Mouse (Mus musculus): ENCODE results near the gene Igsf8.
"Not testable (repeated sequence)": the region's sequence is repeated elsewhere in the genome, so short reads cannot be mapped to it uniquely, and the experiment has no call there.

Igsf8 gene

DNA sequence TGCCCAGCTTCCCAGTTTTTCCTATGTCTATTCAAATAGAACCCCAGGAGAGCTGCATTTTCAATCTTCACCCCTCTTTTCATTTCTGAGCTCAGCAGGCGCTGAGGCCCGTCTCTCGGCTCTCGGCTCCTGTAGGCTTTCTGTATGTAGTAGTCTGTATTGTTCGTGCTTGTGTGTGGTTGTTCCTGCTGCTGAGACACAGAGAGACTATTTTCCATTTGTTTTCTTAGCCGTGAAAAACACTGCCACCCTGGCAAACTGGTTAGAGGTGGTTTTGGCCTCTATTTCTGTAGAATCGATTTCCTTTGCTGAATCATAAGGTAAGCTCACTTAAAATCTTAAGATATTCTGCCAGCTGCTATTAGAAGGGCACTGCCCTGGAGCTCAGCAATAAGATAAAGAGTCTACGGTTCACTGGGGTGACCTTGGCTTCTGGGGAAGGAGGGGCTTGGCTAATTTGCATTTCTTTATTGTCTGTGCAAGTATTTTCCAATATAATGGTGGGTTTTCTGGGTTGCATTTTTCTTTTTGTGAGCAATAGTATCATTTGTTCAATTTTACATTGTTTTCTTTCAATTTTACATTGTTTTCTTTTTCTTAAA lies at the start of gene Igsf8:
Gene Igsf8, plus strand, starts transcription at position 165 of the 602 bp plus-strand sequence.
- in situ Hi-C loops (cut with MboI, MseI): no loop called here

DNA sequence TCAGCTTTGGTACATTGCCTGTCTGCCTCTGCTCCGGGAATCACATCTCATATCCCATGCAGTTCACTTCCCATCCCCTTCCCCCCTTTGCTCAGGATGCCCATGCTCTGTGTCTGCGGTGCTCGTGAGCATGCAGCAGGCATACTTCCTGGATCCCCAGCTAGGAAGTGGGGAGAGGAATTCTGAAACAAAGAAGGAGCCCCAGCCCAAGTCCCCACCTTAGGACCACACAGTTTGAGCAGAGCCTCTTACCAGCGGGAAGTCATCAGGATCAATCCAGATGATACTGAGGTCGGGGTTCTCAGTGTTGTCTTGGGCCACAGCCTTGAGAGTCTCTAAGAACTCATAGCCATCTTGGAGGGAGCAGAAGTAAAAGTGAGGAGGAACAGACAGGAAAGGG lies 48.7 kb upstream of the Igsf8 start:
- in situ Hi-C loops (cut with MboI, MseI): no loop called here

DNA sequence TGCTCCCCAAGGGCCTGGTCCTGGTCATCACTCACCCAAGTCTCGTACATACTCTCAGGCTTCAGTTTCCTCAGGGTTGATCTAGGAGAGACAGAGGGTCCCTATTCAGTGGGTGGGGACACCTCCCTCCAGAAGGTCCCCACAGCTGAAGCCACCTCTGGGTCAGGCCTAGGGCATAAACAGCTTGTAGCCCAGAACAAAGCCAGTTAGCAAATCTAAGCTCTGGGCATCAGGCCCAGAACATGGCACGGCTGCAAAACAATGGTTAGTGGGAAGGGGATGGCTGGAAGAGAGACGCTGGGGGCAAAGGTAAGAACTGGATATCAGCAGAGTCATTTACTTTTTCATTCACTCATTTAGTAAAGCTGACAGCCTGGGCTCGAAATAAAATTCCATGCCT lies 47.7 kb upstream of the Igsf8 start:
- in situ Hi-C loops (cut with MboI, MseI): no loop called here

DNA sequence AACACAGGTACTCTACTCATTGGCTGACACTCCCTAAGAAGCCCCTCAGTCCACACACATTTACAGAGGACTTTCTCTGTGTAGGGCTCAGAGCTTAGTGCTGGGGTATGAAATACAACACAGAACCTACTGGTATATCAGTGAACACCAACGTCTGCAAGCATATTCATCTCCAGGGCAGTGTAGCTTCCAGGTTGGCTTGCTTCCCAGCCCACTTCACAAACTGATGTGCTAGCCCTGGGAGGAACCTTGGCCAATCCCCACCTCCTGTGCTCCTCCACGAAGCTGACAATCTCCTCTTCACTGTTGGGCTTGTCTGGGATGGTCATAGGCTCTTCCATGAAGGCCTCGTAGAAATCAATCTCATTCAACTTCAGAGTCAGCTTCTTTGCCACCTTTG lies 46.7 kb upstream of the Igsf8 start:
- in situ Hi-C loops (cut with MboI, MseI): no loop called here

DNA sequence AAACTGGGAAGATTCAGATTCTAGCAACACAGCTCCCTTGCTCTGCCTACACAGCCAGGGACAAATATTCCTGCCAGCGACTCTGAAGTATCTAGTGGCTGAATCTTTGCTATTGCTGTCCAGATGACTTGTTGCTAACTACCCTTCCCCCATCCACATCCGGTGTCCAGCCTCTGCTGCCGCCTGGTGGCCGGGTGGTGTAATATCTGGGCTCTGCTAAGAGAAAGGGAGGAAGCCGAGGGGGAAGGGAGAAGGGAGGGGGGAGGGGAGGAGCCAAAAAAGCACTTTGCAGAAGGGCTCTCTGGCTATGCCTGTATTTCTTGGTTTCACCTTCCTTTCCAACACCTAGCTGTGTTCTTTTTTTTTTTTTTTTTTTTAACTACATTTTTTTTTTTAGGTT lies 44.3 kb upstream of the Igsf8 start:
- in situ Hi-C loops (cut with MboI, MseI): no loop called here

DNA sequence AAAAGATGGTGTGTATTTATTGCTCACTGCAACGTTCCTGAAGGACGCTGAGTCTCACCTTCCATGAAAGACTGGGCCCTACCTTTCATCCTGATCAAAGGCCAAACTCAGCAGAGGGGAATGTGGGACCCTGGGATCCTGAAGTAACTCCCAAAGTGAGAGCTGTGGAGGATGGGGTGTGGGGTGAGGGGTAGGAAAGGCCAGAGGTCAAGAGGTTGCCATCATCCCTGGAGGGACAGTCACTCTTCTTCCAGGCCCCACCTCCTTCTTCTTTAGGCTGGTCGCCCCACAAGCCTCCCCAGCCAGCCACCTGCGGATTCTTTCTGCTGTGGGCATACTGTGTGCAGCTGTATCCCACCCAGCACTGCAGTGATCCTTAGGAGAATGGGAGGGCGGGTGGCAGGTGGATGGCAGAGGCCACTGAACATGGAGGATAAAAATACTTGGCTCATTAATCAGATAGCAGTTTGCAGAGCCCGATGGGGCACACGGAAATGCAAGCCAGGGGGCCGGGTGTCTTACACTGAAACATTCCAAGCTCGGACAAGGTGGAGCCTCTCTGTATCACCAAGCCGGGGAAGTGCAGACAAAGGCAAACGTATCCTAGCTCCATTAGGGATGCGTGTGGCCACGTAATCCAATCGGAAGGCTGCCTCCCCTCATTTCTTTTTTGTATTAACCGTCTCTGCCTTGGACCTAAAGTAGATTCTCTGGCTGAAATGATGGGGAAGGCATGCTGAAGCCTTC lies 43.1 kb upstream of the Igsf8 start:
- in situ Hi-C loops (cut with MboI, MseI): no loop called here

DNA sequence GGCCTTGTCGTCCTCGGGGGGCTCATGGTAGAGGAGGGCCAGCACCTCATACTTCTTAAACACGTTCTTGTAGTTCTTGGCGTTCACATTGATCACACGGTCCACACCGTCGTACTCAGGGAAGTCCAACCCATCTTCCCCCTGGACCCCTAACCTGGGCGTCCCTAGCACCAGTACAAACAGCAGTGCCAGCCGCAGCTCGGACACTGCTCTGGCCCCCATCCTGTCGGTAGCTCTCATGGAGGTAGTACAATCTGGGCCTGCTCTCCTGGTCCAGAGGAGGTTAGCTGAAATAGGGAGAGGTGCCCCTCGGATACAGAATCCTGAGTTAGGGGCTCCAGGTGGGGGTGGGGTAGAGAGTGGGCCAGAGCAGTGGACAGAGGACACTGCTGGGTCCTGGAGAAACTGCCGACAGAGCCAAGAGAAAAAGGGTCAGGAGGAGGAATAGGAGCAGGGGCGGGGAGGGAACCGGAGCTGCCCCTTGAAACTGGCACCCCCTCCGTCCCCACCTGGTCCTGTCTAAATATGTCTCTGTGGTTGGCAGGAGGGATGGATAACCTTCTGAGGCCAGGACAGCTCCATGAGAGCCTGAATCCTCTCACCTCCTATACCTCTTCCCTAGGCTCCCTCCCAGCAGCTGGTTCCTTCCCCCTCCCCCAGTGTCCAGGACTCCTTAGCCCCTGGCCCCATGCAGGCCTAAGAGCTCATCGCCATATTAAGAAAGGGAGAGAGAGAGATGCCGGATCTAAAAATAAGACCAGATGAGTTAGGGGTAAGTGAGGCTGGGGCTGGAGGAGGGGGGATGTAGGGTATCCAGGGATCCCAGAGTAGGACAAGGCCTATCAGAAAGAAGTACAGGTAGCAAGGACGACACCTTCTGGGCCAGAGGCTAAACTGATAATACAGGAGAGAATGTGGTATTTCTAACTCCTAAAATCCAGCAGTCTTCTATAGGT lies 41.7 kb upstream of the Igsf8 start, which contains the start of gene Casq1:
Gene Casq1, minus strand, starts transcription at position 418 of the 956 bp plus-strand sequence.
- in situ Hi-C loops (cut with MboI, MseI): loop anchor here in 1 of 2 experiments (5.0 kb wide), 1 partner anchor 88 kb away; no protein-coding TSS in a partner anchor

DNA sequence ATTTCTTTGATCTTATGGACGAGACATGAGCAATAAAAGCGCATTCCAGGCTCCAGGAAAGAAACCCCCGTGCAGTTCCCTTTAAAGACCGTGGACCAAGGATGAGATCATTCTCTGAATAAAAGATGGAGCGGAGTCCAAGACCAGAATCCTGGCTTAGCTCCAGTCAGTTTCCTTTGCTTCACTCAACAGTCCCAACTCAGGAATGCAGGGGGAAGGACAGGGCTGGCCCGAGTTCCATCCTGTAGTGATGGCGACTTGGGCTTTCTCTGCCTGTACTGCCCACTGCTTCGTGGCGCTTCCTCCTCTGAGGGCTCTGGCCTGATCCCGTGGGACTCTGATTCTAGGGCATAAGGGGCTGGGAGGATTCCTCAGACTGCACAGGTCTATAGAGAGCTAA lies 41.0 kb upstream of the Igsf8 start:
- in situ Hi-C loops (cut with MboI, MseI): loop anchor here in 1 of 2 experiments (5.0 kb wide), 1 partner anchor 87 kb away; no protein-coding TSS in a partner anchor

DNA sequence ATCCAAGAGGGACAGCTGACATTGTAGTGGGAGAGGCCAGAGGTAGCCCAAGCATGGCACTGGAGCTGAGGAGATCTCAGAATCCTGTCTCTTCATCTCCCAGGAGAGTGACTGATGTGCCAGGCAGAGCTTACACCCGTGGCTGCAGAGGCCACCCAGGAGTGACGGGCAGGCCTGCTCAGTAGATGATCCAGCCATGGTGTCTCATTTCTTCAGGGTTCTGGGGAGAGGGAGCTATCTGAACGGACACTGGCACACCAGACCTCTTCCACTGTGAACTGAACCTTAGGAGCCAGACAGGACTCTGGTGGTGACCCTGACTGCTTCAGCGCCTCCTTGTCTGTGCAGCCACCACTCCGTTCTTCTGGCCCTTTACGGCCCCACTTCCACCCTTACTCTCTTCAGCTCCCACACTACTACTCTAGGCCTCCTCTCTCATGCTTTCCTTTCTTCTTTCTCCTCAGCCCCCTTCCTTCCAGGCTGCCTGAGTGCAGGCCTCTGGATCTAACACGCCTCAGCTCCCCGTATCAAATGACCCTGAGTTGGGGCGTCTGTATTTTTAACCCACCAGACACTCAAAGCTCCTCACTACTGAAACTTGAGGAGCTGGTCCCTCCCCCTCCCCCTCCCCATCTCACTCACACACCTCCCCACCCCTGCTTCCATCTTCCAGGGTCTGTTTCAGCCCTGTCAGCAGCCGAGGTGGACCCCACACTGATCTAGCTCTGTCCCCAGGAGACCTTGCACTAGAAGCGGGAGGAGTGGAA lies 40.0 kb upstream of the Igsf8 start:
- in situ Hi-C loops (cut with MboI, MseI): loop anchor here in 1 of 2 experiments (5.0 kb wide), 1 partner anchor 86 kb away; no protein-coding TSS in a partner anchor

DNA sequence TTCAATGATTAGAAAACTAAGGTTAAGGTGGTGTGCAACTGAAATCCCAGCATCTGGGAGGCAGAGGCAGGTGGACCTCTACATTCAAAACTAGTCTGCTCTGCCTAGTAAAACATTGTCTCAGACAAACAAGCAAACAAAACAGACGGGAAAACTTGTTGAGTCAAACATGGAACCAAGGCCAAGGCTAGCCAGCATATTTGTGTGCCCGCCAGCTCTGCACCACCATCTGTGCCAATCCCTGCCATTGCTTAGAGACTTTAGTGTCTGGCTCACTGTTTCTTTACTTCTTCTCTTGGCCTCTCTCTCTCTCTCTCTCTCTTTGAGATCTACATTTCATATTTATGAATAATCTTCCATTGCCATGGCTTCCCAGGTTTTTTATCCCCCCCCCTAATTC lies 33.2 kb upstream of the Igsf8 start:
- in situ Hi-C loops (cut with MboI, MseI): no loop called here

DNA sequence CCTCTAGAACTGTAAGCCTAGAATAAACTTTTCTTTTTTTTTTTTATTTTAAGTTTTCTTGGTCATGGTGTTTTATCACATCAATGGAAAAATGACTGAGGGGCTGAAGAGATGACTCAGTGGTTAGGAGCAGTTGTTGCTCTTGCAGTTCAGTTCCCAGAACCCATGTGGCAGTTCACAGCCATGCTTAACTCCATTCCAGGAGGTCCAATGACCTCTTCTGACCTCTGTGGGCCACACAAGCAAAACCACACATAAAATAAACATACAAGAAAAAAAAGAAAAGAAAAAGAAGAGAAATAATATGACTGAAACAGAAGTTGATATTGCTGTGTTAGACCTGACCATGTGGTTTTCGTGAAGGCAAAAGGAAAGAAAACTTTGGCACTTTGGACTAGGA lies 32.2 kb upstream of the Igsf8 start:
- in situ Hi-C loops (cut with MboI, MseI): no loop called here

DNA sequence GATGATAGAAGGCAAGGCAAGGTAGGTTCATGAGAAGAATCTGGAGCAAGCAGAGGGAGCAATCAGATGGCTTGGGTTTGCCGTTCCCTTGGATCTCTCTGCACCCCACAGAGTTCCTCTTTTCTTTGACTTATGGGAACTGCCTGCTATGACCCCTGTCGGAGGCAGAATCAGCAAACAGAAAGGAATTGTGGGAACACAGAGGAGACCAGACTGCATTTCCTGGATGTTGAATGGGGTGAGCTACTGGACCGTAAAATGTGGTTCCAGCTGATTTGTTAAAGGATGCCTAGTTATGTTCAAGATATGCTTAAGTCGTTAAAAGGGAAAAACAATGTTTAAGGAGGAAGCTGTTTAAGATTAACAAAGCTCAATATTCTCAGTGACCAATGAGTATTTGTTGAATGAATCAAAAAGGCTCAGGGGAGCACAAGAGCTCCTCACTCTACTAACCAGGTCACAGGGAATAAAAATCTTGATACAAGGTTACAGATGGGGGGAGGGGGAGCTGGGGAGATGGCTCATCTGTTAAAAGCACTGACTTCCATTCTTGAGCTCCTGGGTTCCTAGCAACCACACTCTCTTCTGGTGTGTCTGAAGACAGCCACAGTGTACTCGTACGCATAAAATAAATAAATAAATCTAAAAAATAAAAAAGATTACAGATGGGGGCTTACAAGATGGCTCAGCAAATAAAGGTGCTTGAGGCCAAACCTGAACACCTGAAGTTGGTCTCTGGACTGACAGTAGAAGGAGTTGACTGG lies 20.3 kb upstream of the Igsf8 start:
- in situ Hi-C loops (cut with MboI, MseI): no loop called here

DNA sequence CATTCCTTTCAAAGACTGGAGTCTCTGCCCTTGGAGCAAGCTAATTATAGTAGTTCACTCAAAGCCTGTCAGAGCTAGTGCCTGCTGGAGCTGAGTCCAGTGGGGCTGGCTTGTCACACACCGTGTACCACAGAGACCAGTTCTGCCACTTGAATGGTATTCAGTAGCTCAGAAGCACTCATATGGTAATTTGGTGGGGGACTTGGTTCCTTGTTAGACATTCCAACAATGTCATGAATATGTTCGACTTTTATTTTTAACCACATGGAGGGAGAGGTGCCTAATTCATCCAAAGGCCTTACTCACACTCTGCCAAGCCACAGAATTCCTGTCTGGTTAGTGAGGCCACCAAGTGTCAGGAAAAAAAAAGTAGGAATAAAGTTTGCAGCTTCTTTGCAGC lies 19.0 kb upstream of the Igsf8 start:
- in situ Hi-C loops (cut with MboI, MseI): no loop called here

DNA sequence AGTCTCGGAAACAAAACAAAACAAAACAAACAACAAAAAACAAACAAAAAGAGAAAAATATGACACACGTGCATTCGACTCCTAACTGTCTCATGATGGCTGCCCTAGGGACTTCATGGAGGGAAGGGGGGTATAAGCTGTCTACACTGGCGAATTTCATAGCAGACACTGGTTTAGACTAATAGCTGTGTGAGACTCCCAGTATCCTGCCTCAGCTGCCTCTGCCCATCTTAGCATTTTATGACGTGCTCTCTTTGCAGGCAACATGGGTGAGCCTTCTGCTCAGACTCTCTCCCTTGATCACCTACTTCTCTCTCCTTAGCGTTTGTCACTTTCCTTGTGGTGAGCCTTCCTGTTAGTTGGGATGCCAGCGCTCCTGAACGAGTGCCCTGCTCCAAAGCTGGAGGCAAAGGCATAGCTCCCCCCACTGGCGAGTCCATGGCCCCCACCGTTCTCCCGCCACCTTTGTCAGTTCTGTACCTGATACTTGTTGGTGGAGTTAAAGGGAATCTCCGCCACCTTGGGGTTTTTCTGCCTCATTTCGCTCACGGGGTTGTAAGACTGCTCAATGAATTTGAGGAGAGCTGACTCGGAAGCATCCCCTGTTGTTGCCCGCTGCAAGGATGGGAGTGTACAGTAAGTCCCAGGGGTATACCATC lies 17.8 kb upstream of the Igsf8 start:
- in situ Hi-C loops (cut with MboI, MseI): no loop called here

DNA sequence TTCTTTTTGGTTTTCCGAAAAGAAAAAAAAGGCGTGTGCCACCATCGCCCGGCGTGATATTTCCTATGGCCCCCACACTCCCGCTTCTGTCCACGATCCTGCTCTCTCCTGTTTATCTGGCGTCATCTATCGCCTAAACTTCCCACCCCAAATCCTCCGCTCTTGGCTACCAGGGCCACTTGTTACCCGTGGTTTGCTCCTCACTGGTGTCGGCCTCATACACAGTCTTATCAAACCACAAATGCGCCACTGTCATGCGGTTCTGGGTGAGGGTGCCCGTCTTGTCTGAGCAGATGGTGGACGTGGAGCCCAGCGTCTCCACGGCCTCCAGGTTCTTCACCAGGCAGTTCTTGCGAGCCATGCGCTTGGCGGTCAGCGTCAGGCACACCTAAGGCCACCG lies 16.8 kb upstream of the Igsf8 start:
- in situ Hi-C loops (cut with MboI, MseI): not testable (repeated sequence)

DNA sequence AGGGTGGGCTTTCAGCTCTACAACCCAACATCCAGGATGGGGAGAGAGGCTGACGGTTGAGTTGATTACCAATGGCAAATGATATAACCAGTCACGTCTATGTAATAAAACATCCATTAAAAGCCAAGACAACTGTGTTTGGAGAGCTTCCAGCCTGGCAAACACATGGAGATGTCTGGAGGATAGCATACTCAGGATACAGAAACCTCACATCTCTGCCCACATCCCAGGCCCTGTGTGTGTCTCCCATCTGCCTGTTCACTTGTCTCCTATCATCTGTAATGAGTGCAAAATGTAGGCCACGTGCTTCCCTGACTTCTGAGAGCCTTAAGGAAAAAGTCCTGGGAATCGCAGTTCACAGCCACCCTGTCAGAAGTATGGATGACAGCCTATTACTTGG lies 14.2 kb upstream of the Igsf8 start:
- in situ Hi-C loops (cut with MboI, MseI): no loop called here

DNA sequence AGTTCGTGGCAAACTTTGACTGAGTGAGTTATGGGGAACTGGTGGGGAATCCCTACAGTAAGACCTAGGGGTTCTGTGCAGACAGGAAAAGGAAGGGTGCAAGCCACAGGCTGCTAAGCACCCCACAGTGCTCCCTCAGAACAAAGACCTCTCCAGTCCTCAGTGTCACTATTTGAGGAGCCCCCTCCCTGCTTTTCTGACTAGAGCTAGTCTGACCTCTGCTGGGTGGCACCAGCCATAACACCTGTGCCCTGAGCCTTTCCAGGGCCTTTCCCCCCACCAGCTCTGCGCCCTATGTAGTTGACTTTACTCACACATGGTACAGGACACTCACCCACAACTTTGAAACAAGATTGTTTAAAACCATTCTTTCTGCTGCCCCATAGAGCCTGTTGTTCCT lies 13.8 kb upstream of the Igsf8 start:
- in situ Hi-C loops (cut with MboI, MseI): no loop called here

DNA sequence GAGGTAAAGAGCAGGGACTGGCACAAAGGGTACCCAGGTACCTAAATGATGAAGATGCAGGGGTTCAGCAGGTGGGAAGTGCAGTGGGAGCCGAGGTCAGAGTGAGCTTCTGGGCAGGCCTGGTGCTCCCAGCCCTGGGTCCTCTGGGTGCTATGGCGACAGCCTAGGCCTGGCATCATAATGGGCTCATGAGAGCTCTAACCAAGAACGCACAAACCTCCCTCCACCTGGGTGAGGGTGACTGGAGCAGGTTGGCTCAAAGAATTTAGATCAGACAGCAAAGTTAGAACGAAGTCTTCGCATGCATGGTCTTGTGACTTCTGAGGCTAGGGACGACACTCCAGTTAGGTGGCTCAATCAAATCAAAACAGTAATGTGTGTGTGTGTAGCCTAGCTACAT lies 3.1 kb upstream of the Igsf8 start, which contains the start of gene Atp1a4:
Gene Atp1a4, minus strand, starts transcription at position 101 of the 400 bp plus-strand sequence.
- in situ Hi-C loops (cut with MboI, MseI): no loop called here

DNA sequence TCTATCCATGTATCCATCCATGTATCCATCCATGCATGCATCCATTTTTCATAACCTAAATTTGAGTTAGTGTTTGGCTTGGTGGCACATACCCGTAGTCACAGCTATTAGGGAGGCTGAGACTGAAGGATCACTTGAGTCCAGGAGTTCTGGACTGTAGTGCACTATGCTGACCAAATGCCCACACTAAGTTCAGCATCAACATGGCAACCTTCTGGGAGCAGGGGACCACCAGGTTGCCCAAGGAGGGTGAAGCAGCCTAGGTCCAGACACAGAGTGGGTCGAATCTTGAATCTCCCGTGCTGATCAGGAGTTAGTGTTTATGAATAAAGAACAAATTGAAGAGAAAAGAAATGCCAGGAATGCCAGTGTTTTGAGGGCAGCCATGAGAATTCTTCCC lies 9.8 kb downstream of the Igsf8 start:
- in situ Hi-C loops (cut with MboI, MseI): no loop called here

DNA sequence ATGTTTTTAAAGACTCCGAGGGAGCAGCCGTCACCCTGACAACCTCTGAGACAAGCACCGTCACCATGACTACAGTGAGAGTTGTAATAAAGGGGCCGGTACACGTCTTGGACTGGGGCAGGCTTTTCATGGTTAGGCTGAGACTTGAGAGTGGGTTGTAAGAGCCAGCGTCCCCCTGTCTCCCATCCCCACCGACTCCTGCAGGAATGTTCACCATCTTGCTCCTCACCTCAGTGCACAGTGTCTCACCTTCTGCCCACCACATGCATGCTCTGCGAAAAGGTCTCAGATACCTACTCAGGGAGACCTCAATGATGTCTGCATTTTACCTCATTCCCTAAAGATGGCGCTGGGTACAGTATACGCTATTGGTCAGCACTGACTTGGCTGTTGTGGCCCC lies 10.3 kb downstream of the Igsf8 start:
- in situ Hi-C loops (cut with MboI, MseI): no loop called here
